8 mouse cellular contexts compared by ENCODE assay signal in genomic region chr19:3935032-3935895, GRCm38 (mm10). TPM values are rescaled to one million over a fixed set of nuclear protein-coding genes. Genes with fewer than 3 reads are reported as not detected.
A peak's percentile ranks its signal among the peaks of the same experiment; 100 is the strongest.
DNase-seq lines count a peak whose midpoint lies in the region; ATAC-seq lines count a peak whose summit lies in the region.

Unc93b1 (plus strand) TSS chr19:3935186.

- no peak within 1 kb of the TSS for H3K27ac ChIP-seq in forebrain, embryonic 11.5 days (ENCODE audit: low read depth, low read length)
- H3K27ac ChIP-seq in lung, embryonic 16.5 days (ENCODE audit: low read length), result no peak within 1 kb of the TSS

- peak within 1 kb of the TSS; percentile 75 for H3K4me2 ChIP-seq in forebrain, embryonic 11.5 days (ENCODE audit: low read depth, low read length, severe bottlenecking)
- peak within 1 kb of the TSS; percentile 84 for H3K4me2 ChIP-seq in lung, embryonic 16.5 days (ENCODE audit: low read depth, low read length)

- H3K9ac ChIP-seq in forebrain, embryonic 11.5 days (ENCODE audit: low read length), result peak within 1 kb of the TSS; percentile 54
- peak within 1 kb of the TSS; percentile 67 for H3K9ac ChIP-seq in lung, embryonic 16.5 days (ENCODE audit: low read length)

- H3K9me3 ChIP-seq in forebrain, embryonic 11.5 days (ENCODE audit: control insufficient read depth, low read length), result no peaks in the 10 kb centered on the region
- H3K9me3 ChIP-seq in lung, embryonic 16.5 days (ENCODE audit: control insufficient read depth, low read length), result no peaks in the 10 kb centered on the region

- H3K4me3 ChIP-seq in forebrain, embryonic 11.5 days (ENCODE audit: low read depth, low read length), result peak within 1 kb of the TSS; percentile 38
- H3K4me3 ChIP-seq in lung, embryonic 16.5 days (ENCODE audit: low read length), result peak within 1 kb of the TSS; percentile 50

- DNase-seq in adrenal gland, adult 2 months, result peak; percentile 92
- peak; percentile 65 for DNase-seq in forebrain, embryonic 11.5 days (ENCODE audit: low spot score)
- peak; percentile 69 for DNase-seq in heart, postnatal 25 days (ENCODE audit: low spot score)
- no peak for DNase-seq in large intestine, adult 2 months (ENCODE audit: low read depth, low spot score)
- DNase-seq in cerebellum, postnatal 36 days, result no peak

- no peaks in the 10 kb centered on the region for H3K27me3 ChIP-seq in forebrain, embryonic 11.5 days (ENCODE audit: control insufficient read depth, insufficient read depth, low read length)
- H3K27me3 ChIP-seq in lung, embryonic 16.5 days (ENCODE audit: control insufficient read depth, insufficient read depth, low read depth, low read length), result no peaks in the 10 kb centered on the region

- no peaks in the 10 kb centered on the region; the same call in none of the 2 replicates for H3K4me1 ChIP-seq in forebrain, embryonic 11.5 days (replicated peaks; ENCODE audit: control insufficient read depth, insufficient read depth, low read length)
- H3K4me1 ChIP-seq in lung, embryonic 16.5 days (replicated peaks; ENCODE audit: control insufficient read depth, insufficient read depth, low read length), result peaks cover 14% of the 10 kb centered on the region

- 5% methylated on average over 39 of the region's 42 CpGs for WGBS in forebrain, embryonic 11.5 days
- 4% methylated on average over 42 of the region's 42 CpGs for WGBS in large intestine, adult 2 months
- WGBS in lung, embryonic 16.5 days, result 4% methylated on average over 42 of the region's 42 CpGs

- peak; percentile 89 for ATAC-seq in CD4-positive, CD25-positive, alpha-beta regulatory T cell, adult 4 months
- ATAC-seq in forebrain, embryonic 11.5 days (replicated peaks; ENCODE audit: low FRiP score), result peak; percentile 71
- ATAC-seq in lung, embryonic 16.5 days (ENCODE audit: low read depth), result peak; percentile 91
- peak; percentile 89 for ATAC-seq in neutrophil, adult 5-6 weeks (ENCODE audit: extremely low read depth, insufficient number of reproducible peaks, low FRiP score, poor library complexity, severe bottlenecking)

- intact Hi-C loops in heart, postnatal 25 days (cut with DNase I), result no loop called here

- no peaks in the 10 kb centered on the region for H3K36me3 ChIP-seq in forebrain, embryonic 11.5 days (ENCODE audit: control insufficient read depth, insufficient read depth, low read length)
- no peaks in the 10 kb centered on the region for H3K36me3 ChIP-seq in lung, embryonic 16.5 days (ENCODE audit: control insufficient read depth, insufficient read depth, low read length)

RNA-seq across cellular contexts. Expression of gene Unc93b1, which starts in this region (rescaled TPM):
- polyA plus RNA-seq in CD4-positive, CD25-positive, alpha-beta regulatory T cell, adult 4 months (2017; shearing (Covaris generic)), result 10 to 100 TPM; 20.8 to 54.2 TPM
- 10 to 100 TPM; 48.3 to 59.2 TPM for total RNA-seq in adrenal gland, adult 2 months (2021)
- polyA plus RNA-seq in adrenal gland, adult 2 months (2012; rRNA removed), result 180 and 186 TPM in 2 replicates
- polyA plus RNA-seq in forebrain, embryonic 11.5 days (2014; fragmentation: Nextera tagmentation; extraction: Ambion mirVana), result 4.9 and 5.7 TPM in 2 replicates
- total RNA-seq in heart, postnatal 25 days (2021), result 10 to 100 TPM; 19.0 to 20.3 TPM
- polyA plus RNA-seq in large intestine, adult 2 months (2012; rRNA removed), result 123 and 160 TPM in 2 replicates
- polyA plus RNA-seq in lung, embryonic 16.5 days (2015; fragmentation: Nextera tagmentation; extraction: Ambion mirVana), result 21.7 and 21.9 TPM in 2 replicates
- total RNA-seq in neutrophil, adult 5-6 weeks (2017), result 628 and 632 TPM in 2 replicates

Comparison
In these comparisons a context has a peak if more than half of its experiments do, and no peak if none do; other contexts are left out.
1. RNA of gene Unc93b1 (total RNA-seq): 628 to 632 TPM in neutrophil, adult 5-6 weeks; 48.3 to 59.2 TPM in adrenal gland, adult 2 months and 19.0 to 20.3 TPM in heart, postnatal 25 days; every median in the first group is over 10 times any median in the second.
2. DNase-seq: peak in adrenal gland, adult 2 months (single experiment), forebrain, embryonic 11.5 days (single experiment) and heart, postnatal 25 days (single experiment); none in large intestine, adult 2 months (single experiment) and cerebellum, postnatal 36 days (0 of 2).
3. Peak in every context shown above with its lines, with median percentiles within 50 percentile points of each other: ATAC-seq.